Mouse (Mus musculus) intestine, embryonic 14.5 days (tissue): ENCODE measurements around the gene Ptpn7. TPM values are rescaled to one million over a fixed set of nuclear protein-coding genes. Genes with fewer than 3 reads are reported as not detected.
A peak's percentile ranks its signal among the peaks of the same experiment; 100 is the strongest.

Experiments used
- ATAC-seq: fragments of 200-750 bp; cut with Nextera tagmentation; replicated peaks from 2 replicates; pipeline ENCODE4 v1.8.0; 2017; ENCODE audit warnings: low read depth, moderate number of reproducible peaks, moderate TSS enrichment, moderate library complexity; ENCODE audit not compliant: low FRiP score, low TSS enrichment
- DNase-seq: peaks from one replicate; pipeline ENCODE4 v3.0.0-alpha.2; 2018; ENCODE audit warnings: low spot score
- H3K27ac ChIP-seq: fragments of 300-500 bp; sonication (generic); 2 replicates; pipeline ENCODE4 v1.5.1; 2014; ENCODE audit warnings: low read depth, mild to moderate bottlenecking, control low read depth
- H3K27me3 ChIP-seq: fragments of 300-500 bp; sonication (generic); replicated peaks from 2 replicates; pipeline ENCODE4 v1.6.1; 2014; ENCODE audit warnings: low read length, control low read depth; ENCODE audit not compliant: control insufficient read depth, insufficient read depth
- H3K36me3 ChIP-seq: fragments of 300-500 bp; sonication (generic); 2 replicates; pipeline ENCODE4 v1.6.1; 2014; ENCODE audit warnings: low read length, control low read depth; ENCODE audit not compliant: control insufficient read depth, insufficient read depth
- H3K4me1 ChIP-seq: fragments of 300-500 bp; sonication (generic); replicated peaks from 2 replicates; pipeline ENCODE4 v1.6.1; 2014; ENCODE audit warnings: low read length, control low read depth, mixed read lengths; ENCODE audit not compliant: control insufficient read depth, insufficient read depth
- H3K4me2 ChIP-seq: fragments of 300-500 bp; sonication (generic); 2 replicates; pipeline ENCODE4 v1.6.1; 2014; ENCODE audit warnings: low read length
- H3K4me3 ChIP-seq: fragments of 300-500 bp; sonication (generic); 2 replicates; pipeline ENCODE4 v1.5.1; 2014; ENCODE audit warnings: low read depth, low read length, control low read depth, mixed read lengths
- H3K9ac ChIP-seq: fragments of 300-500 bp; sonication (generic); 2 replicates; pipeline ENCODE4 v1.6.1; 2014; ENCODE audit warnings: mild to moderate bottlenecking, low read length
- H3K9me3 ChIP-seq: fragments of 300-500 bp; sonication (generic); 2 replicates; pipeline ENCODE4 v1.6.1; 2016; ENCODE audit warnings: low read length, control low read depth; ENCODE audit not compliant: control insufficient read depth
- WGBS: fragments of 180-500 bp; shearing (Covaris S2); extraction: QIAGEN DNeasy Blood & Tissue Kit; methylation state at CpG from one replicate; pipeline ENCODE4 v1.1.7; 2014; 5-methylcytosine and 5-hydroxymethylcytosine counted together
- polyA plus RNA-seq: library from polyadenylated mRNA; unstranded; fragments of >200 nt; fragmentation: Nextera tagmentation; extraction: Ambion mirVana; gene quantifications from 2 replicates; pipeline ENCODE4 v1.2.1, GENCODE M21; 2014

Ptpn7 gene
- polyA plus RNA-seq, 1 experiment from 2014 or later = 2.0 TPM

- Histone ChIP-seq H3K9me3 (no peaks in the 10 kb centered on the region), H3K4me3 (no peak overlapping the region), H3K9ac (no peak overlapping the region), H3K4me1 (peaks cover 6% of the 10 kb centered on the region; the same call in 1 of the 2 replicates), H3K4me2 (0 out of 2 replicates have a peak overlapping the region, but pooled peaks have one; percentile 11), H3K27ac (no peak overlapping the region), H3K36me3 (no peaks in the 10 kb centered on the region), H3K27me3 (no peaks in the 10 kb centered on the region)
- ATAC-seq (no peak), DNase-seq (no peak)
- 43% methylated on average over 12 of the region's 12 CpGs for WGBS
Measured at GRCm38 (mm10) chr1:135169556-135170224, 37.2 kb downstream of the Ptpn7 start.

GRCm38 (mm10) chr1:135170299-135170698, 37.8 kb downstream of the Ptpn7 start:
- Histone ChIP-seq H3K4me2 (0 out of 2 replicates have a peak overlapping the region, but pooled peaks have one; percentile 11), H3K9ac (no peak overlapping the region), H3K4me3 (no peak overlapping the region), H3K9me3 (no peaks in the 10 kb centered on the region), H3K27me3 (no peaks in the 10 kb centered on the region), H3K27ac (no peak overlapping the region), H3K36me3 (no peaks in the 10 kb centered on the region), H3K4me1 (peaks cover 6% of the 10 kb centered on the region; the same call in 1 of the 2 replicates)
- DNase-seq (no peak), ATAC-seq (no peak)
- WGBS = 55% methylated on average over 10 of the region's 10 CpGs

- DNase-seq (no peak), ATAC-seq (no peak)
- no peak overlapping the region for H3K4me3 ChIP-seq
- no peaks in the 10 kb centered on the region for H3K27me3 ChIP-seq
- WGBS = 81% methylated on average over 7 of the region's 7 CpGs
- H3K9me3 ChIP-seq = no peaks in the 10 kb centered on the region
- H3K27ac ChIP-seq = no peak overlapping the region
- H3K4me2 ChIP-seq = no peak overlapping the region
- H3K4me1 ChIP-seq = peaks cover 6% of the 10 kb centered on the region; the same call in 1 of the 2 replicates
- H3K36me3 ChIP-seq = no peaks in the 10 kb centered on the region
- H3K9ac ChIP-seq = no peak overlapping the region
Measured at GRCm38 (mm10) chr1:135171202-135171601, 38.7 kb downstream of the Ptpn7 start.

GRCm38 (mm10) chr1:135171984-135172383, 39.5 kb downstream of the Ptpn7 start:
- no peak overlapping the region for H3K27ac ChIP-seq
- DNase-seq = peak; percentile 84
- 46% methylated on average over 6 of the region's 6 CpGs for WGBS
- no peaks in the 10 kb centered on the region for H3K27me3 ChIP-seq
- no peaks in the 10 kb centered on the region for H3K36me3 ChIP-seq
- peaks cover 6% of the 10 kb centered on the region; the same call in 1 of the 2 replicates for H3K4me1 ChIP-seq
- H3K4me2 ChIP-seq = no peak overlapping the region
- no peak overlapping the region for H3K4me3 ChIP-seq
- no peak overlapping the region for H3K9ac ChIP-seq
- no peaks in the 10 kb centered on the region for H3K9me3 ChIP-seq
- ATAC-seq = peak; percentile 79

- no peak for DNase-seq
- Histone ChIP-seq H3K36me3 (no peaks in the 10 kb centered on the region), H3K4me1 (peaks cover 6% of the 10 kb centered on the region; the same call in 1 of the 2 replicates), H3K9ac (no peak overlapping the region), H3K27ac (no peak overlapping the region), H3K9me3 (no peaks in the 10 kb centered on the region), H3K27me3 (no peaks in the 10 kb centered on the region), H3K4me2 (no peak overlapping the region), H3K4me3 (no peak overlapping the region)
- no peak for ATAC-seq
- WGBS = 94% methylated on average over 6 of the region's 6 CpGs
Measured at GRCm38 (mm10) chr1:135173311-135173710, 40.8 kb downstream of the Ptpn7 start.

GRCm38 (mm10) chr1:135175176-135175575, 42.7 kb downstream of the Ptpn7 start:
- no peaks in the 10 kb centered on the region for H3K9me3 ChIP-seq
- DNase-seq = no peak
- H3K27ac ChIP-seq = no peak overlapping the region
- no peak overlapping the region for H3K4me2 ChIP-seq
- no peak overlapping the region for H3K9ac ChIP-seq
- 70% methylated on average over 3 of the region's 3 CpGs for WGBS
- no peaks in the 10 kb centered on the region for H3K27me3 ChIP-seq
- H3K36me3 ChIP-seq = no peaks in the 10 kb centered on the region
- H3K4me3 ChIP-seq = no peak overlapping the region
- ATAC-seq = no peak
- peaks cover 3% of the 10 kb centered on the region; the same call in 1 of the 2 replicates for H3K4me1 ChIP-seq

GRCm38 (mm10) chr1:135177724-135178123, 45.2 kb downstream of the Ptpn7 start:
- H3K9ac ChIP-seq = no peak overlapping the region
- ATAC-seq = no peak
- WGBS = 92% methylated on average over 3 of the region's 3 CpGs

GRCm38 (mm10) chr1:135178863-135179262, 46.4 kb downstream of the Ptpn7 start:
- Histone ChIP-seq H3K4me1 (no peaks in the 10 kb centered on the region; the same call in 1 of the 2 replicates), H3K4me2 (no peak overlapping the region), H3K27ac (no peak overlapping the region), H3K9ac (no peak overlapping the region), H3K4me3 (no peak overlapping the region), H3K27me3 (no peaks in the 10 kb centered on the region), H3K36me3 (no peaks in the 10 kb centered on the region), H3K9me3 (no peaks in the 10 kb centered on the region)
- WGBS = 80% methylated on average over 7 of the region's 7 CpGs
- DNase-seq = no peak
- no peak for ATAC-seq

More at GRCm38 (mm10) chr1:135177724-135178123, 45.2 kb downstream of the Ptpn7 start:
- H3K4me3 ChIP-seq = no peak overlapping the region
- no peaks in the 10 kb centered on the region for H3K9me3 ChIP-seq
- no peak overlapping the region for H3K4me2 ChIP-seq
- no peaks in the 10 kb centered on the region for H3K36me3 ChIP-seq
- no peaks in the 10 kb centered on the region for H3K27me3 ChIP-seq
- H3K27ac ChIP-seq = no peak overlapping the region
- H3K4me1 ChIP-seq = no peaks in the 10 kb centered on the region; the same call in 1 of the 2 replicates
- DNase-seq = no peak

- DNase-seq (no peak), ATAC-seq (peak; percentile 77)
- Histone ChIP-seq H3K4me1 (no peaks in the 10 kb centered on the region; the same call in 1 of the 2 replicates), H3K9me3 (no peaks in the 10 kb centered on the region), H3K27ac (no peak overlapping the region), H3K36me3 (no peaks in the 10 kb centered on the region), H3K9ac (no peak overlapping the region), H3K27me3 (no peaks in the 10 kb centered on the region), H3K4me3 (no peak overlapping the region), H3K4me2 (no peak overlapping the region)
- WGBS = 64% methylated on average over 10 of the region's 10 CpGs
Measured at GRCm38 (mm10) chr1:135180830-135181229, 48.3 kb downstream of the Ptpn7 start.
